Mouse (Mus musculus): Measurements from ENCODE around the gene Gm20518.

- no peak for TF ChIP-seq CTCF (IDR thresholded peaks at IDR 0.05; ENCODE audit: low read depth)
- no peak for TF ChIP-seq EP300 (optimal IDR thresholded peaks at IDR 0.05)
Observed at GRCm38 (mm10) chr16:17922163-17922538, 30.7 kb upstream of the Gm20518 start.
